Mouse (Mus musculus) myocyte (in vitro differentiated cells): ENCODE data around the gene Krt87.

Experiments
- E2F4 ChIP-seq: IDR thresholded peaks from one replicate; pipeline ENCODE4 v1.6.1; 2011; ENCODE audit warnings: mild to moderate bottlenecking, control low read depth, moderate library complexity; ENCODE audit not compliant: insufficient read depth
- POLR2A ChIP-seq: IDR thresholded peaks from one replicate; pipeline ENCODE4 v1.6.1; 2011; ENCODE audit warnings: low read depth, mild to moderate bottlenecking, control low read depth, moderate library complexity; ENCODE audit not compliant: insufficient read length
- POLR2AphosphoS2 ChIP-seq: IDR thresholded peaks from one replicate; pipeline ENCODE4 v1.6.1; 2011; ENCODE audit warnings: low read depth, control low read depth; ENCODE audit not compliant: insufficient read length
- SRF ChIP-seq: IDR thresholded peaks from one replicate; pipeline ENCODE4 v1.6.1; 2011; ENCODE audit warnings: low read depth; ENCODE audit not compliant: control insufficient read depth, insufficient read length
- TCF12 ChIP-seq: IDR thresholded peaks from one replicate; pipeline ENCODE4 v1.6.1; 2011; ENCODE audit warnings: mild to moderate bottlenecking, control low read depth; ENCODE audit not compliant: poor library complexity, insufficient read depth, severe bottlenecking
- TCF3 ChIP-seq: IDR thresholded peaks from one replicate; pipeline ENCODE4 v1.6.1; 2011; ENCODE audit warnings: low read depth, control low read depth; ENCODE audit not compliant: insufficient read length
- USF1 ChIP-seq: IDR thresholded peaks from one replicate; pipeline ENCODE4 v1.6.1; 2011; ENCODE audit warnings: low read depth, mild to moderate bottlenecking, control low read depth, moderate library complexity

DNA sequence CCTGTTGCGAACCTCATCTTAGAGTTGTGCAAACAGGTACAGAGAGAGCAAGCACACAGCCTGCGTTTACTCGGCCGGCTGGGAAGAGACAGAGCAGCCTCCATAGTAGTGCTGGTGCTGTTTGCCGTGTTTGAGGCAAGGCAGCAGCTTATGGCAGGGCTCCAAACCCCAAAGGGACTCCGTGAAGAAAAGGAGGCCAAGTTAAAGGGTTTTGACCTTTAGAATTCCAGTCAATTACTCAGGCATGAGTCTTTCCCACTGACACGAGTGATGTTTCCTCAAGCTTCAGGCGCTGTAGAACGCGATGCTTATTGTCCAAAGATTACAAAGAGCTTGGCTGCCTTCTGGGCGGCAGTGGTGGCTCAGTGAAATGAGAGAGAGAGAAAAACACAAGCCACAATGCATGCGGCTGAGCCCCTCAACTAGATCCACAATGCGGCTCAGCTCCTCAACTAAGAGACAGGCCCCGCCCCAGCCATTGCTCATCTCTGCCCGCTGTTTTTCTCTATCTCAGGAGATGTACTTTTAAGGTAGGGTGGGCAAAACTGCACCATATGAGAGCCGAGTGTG is 19.8 kb upstream of the Krt87 start:
- TF ChIP-seq POLR2AphosphoS2 (no peak), POLR2A (no peak), SRF (no peak), TCF12 (no peak), USF1 (no peak), TCF3 (no peak), E2F4 (no peak)
